Mouse (Mus musculus): ENCODE data around the gene Dclk1.

- no peak for TF ChIP-seq CTCF (IDR thresholded peaks at IDR 0.05)
- TF ChIP-seq EP300 (IDR thresholded peaks at IDR 0.05; ENCODE audit: insufficient read depth, low read depth, low read length), result no peak
- TF ChIP-seq POLR2A (IDR thresholded peaks at IDR 0.05; ENCODE audit: insufficient read depth, low read depth, low read length), result no peak
Measured at GRCm38 (mm10) chr3:55194792-55195191, 47.4 kb upstream of the Dclk1 start.

All from heart, adult 2 months (tissue).